Mouse (Mus musculus): Measurements from ENCODE around the gene Stat5a.

DNA sequence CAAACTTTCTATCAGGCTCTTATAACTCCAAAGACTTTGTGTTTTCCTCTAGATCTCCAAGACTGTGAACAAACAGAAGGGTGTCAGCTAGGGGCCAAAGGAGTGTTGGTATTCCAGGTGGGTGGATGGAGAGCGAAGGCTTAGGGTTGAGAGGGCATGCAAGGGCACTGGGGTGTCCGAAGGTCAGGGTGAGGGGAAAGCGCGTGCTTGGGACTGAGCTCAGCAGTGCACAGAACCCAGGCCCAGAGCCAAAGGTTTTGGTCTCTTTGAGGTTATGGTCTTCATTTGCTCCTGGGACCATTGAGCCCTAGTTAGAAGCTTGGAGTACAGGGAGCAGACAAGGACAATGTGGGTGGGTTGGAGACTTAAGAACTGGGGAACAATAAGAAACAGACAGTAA lies 4.0 kb upstream of the Stat5a start:
- TF ChIP-seq CTCF (IDR thresholded peaks at IDR 0.05; ENCODE audit: borderline replicate concordance, extremely low read depth, insufficient read depth, insufficient read length) (no peak), POLR2A (IDR thresholded peaks at IDR 0.05; ENCODE audit: borderline replicate concordance, extremely low read depth, insufficient read depth, insufficient read length, poor library complexity, severe bottlenecking) (no peak)

Data from brain, embryonic 14.5 days (tissue).